In the genomic region with DNA sequence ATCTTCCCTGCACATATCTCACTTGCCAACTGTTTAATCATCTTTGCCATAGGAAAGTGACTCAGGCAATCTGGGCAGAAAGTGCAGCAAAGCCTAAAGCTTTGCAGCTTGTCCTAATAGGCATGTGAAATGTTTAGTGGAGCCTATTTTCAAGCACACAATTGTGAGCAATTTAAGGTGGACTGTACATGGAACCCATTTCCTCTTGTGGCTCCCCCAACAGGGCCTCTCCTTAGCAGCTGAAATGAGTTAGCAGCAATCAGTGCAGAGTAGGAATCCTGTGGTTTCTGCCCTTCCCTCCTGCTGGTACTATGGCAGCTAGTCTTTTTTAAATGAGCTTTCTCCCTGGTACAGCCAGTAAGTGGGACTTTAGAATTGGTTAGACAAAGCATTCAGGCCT, we compare ENCODE assay signal across 25 mouse cellular contexts.
DNase-seq lines count a peak whose midpoint lies in the region; ATAC-seq and TF ChIP-seq lines count a peak whose summit lies in the region.
"Had no signal": no experiment of that assay in that cellular context is flagged by ENCODE, and none has a peak within 500 bp of the region (broad histone marks: within the 10 kb centered on the region; RNA-seq: fewer than 3 reads in every experiment).

No protein-coding gene starts in this region.

- no peaks in the 10 kb centered on the region for H3K9me3 ChIP-seq in hindbrain, embryonic 11.5 days (ENCODE audit: control insufficient read depth, low read length)
- H3K9me3 ChIP-seq in hindbrain, embryonic 13.5 days: no peaks in the 10 kb centered on the region
- H3K9me3 ChIP-seq in embryonic facial prominence, embryonic 10.5 days: no peaks in the 10 kb centered on the region
- no peaks in the 10 kb centered on the region for H3K9me3 ChIP-seq in limb, embryonic 14.5 days (ENCODE audit: control insufficient read depth, low read length)
- H3K9me3 ChIP-seq: forebrain, embryonic 10.5 days; hindbrain, embryonic 10.5 days; limb, embryonic 15.5 days; megakaryocyte, embryonic 14.5 days; neural tube, embryonic 12.5 days had no signal

- peak; percentile 4 for DNase-seq in hindbrain, embryonic 11.5 days (ENCODE audit: low spot score)
- DNase-seq in embryonic facial prominence, embryonic 10.5 days (ENCODE audit: low spot score): peak; percentile 33
- peak; percentile 20 for DNase-seq in limb, embryonic 14.5 days (ENCODE audit: low spot score)
- DNase-seq in heart, postnatal 14 days: no peak
- DNase-seq in MN1 (ENCODE audit: low spot score): no peak
- no peak for DNase-seq in right cerebral cortex, postnatal 36 days (ENCODE audit: low spot score in 2 of 2)
- DNase-seq: cerebellum, adult 9-10 months; heart, adult 11 months; kidney, adult 18-20 months; lung, embryonic 14.5 days; lung, postnatal 36 days; midbrain, embryonic 14.5 days; right cerebral cortex, postnatal 4 days; thymus, postnatal 14 days had no signal

- H3K4me2 ChIP-seq in hindbrain, embryonic 11.5 days (replicated peaks; ENCODE audit: low read depth, low read length): no peak overlapping the region
- no peak overlapping the region for H3K4me2 ChIP-seq in hindbrain, embryonic 13.5 days
- H3K4me2 ChIP-seq in limb, embryonic 14.5 days (replicated peaks; ENCODE audit: low read depth, low read length, severe bottlenecking): no peak overlapping the region
- H3K4me2 ChIP-seq: heart, embryonic 11.5 days; limb, embryonic 15.5 days; lung, embryonic 14.5 days; neural tube, embryonic 12.5 days had no signal

- no peak overlapping the region for H3K9ac ChIP-seq in hindbrain, embryonic 11.5 days (ENCODE audit: low read depth, low read length)
- H3K9ac ChIP-seq in hindbrain, embryonic 13.5 days: no peak overlapping the region
- no peak overlapping the region for H3K9ac ChIP-seq in limb, embryonic 14.5 days (ENCODE audit: low read depth, low read length, severe bottlenecking)
- H3K9ac ChIP-seq: limb, embryonic 15.5 days; liver, embryonic 14.5 days; lung, embryonic 14.5 days; neural tube, embryonic 12.5 days had no signal

- ATAC-seq in hindbrain, embryonic 11.5 days (ENCODE audit: low FRiP score): no peak
- ATAC-seq in hindbrain, embryonic 13.5 days (ENCODE audit: low FRiP score): no peak
- no peak for ATAC-seq in limb, embryonic 14.5 days (ENCODE audit: low FRiP score, low read depth)
- ATAC-seq: CD4-positive, CD25-positive, alpha-beta regulatory T cell, adult 4 months had no signal

- TF ChIP-seq CTCF in embryonic fibroblast, embryonic 13.5 days (IDR thresholded peaks at IDR 0.05; ENCODE audit: borderline replicate concordance, insufficient read depth, low read length): no peak

- no peaks in the 10 kb centered on the region for H3K27me3 ChIP-seq in hindbrain, embryonic 11.5 days (ENCODE audit: control insufficient read depth, insufficient read depth, low read length)
- no peaks in the 10 kb centered on the region for H3K27me3 ChIP-seq in hindbrain, embryonic 13.5 days
- H3K27me3 ChIP-seq in embryonic facial prominence, embryonic 10.5 days (replicated peaks; ENCODE audit: low read depth, poor library complexity, severe bottlenecking): no peaks in the 10 kb centered on the region
- no peaks in the 10 kb centered on the region for H3K27me3 ChIP-seq in limb, embryonic 14.5 days (ENCODE audit: control insufficient read depth, insufficient read depth, low read length)
- H3K27me3 ChIP-seq: limb, embryonic 15.5 days; neural tube, embryonic 12.5 days had no signal

- H3K4me1 ChIP-seq in hindbrain, embryonic 11.5 days (replicated peaks; ENCODE audit: control insufficient read depth, insufficient read depth, low read length): no peaks in the 10 kb centered on the region
- H3K4me1 ChIP-seq in hindbrain, embryonic 13.5 days (replicated peaks): 0 out of 2 replicates have a peak, but pooled peaks cover 6% of the 10 kb centered on the region
- peaks cover 16% of the 10 kb centered on the region for H3K4me1 ChIP-seq in embryonic facial prominence, embryonic 10.5 days
- peaks cover 7% of the 10 kb centered on the region for H3K4me1 ChIP-seq in embryonic fibroblast, embryonic 13.5 days (ENCODE audit: control insufficient read depth, insufficient read depth, low read length)
- H3K4me1 ChIP-seq in limb, embryonic 14.5 days (ENCODE audit: control insufficient read depth, insufficient read depth, low read length): peaks cover 8% of the 10 kb centered on the region; the same call in 1 of the 2 replicates
- H3K4me1 ChIP-seq: hindbrain, embryonic 10.5 days; neural tube, embryonic 12.5 days had no signal

- H3K27ac ChIP-seq in hindbrain, embryonic 11.5 days (ENCODE audit: low read depth, low read length): no peak overlapping the region
- H3K27ac ChIP-seq in hindbrain, embryonic 13.5 days: no peak overlapping the region
- no peak overlapping the region for H3K27ac ChIP-seq in embryonic facial prominence, embryonic 10.5 days (replicated peaks)
- peak overlapping the region; percentile 26; the same call in 1 of the 2 replicates for H3K27ac ChIP-seq in embryonic fibroblast, embryonic 13.5 days (ENCODE audit: insufficient read depth, low read length)
- H3K27ac ChIP-seq in limb, embryonic 14.5 days (replicated peaks; ENCODE audit: low read depth, low read length): no peak overlapping the region
- H3K27ac ChIP-seq: forebrain, embryonic 10.5 days; hindbrain, embryonic 10.5 days; kidney, postnatal 0 days; limb, embryonic 15.5 days; liver, embryonic 14.5 days; neural tube, embryonic 12.5 days had no signal

- intact Hi-C loops in heart, postnatal 14 days (cut with DNase I): no loop called here

- no peak for TF ChIP-seq POLR2A in embryonic fibroblast, embryonic 13.5 days (IDR thresholded peaks at IDR 0.05; ENCODE audit: low read depth, low read length)
- TF ChIP-seq POLR2A in limb, embryonic 14.5 days (IDR thresholded peaks at IDR 0.05; ENCODE audit: borderline replicate concordance, extremely low read depth, insufficient read depth, insufficient read length): no peak

- H3K4me3 ChIP-seq in hindbrain, embryonic 11.5 days (ENCODE audit: low read depth, low read length): no peak overlapping the region
- H3K4me3 ChIP-seq in hindbrain, embryonic 13.5 days: no peak overlapping the region
- no peak overlapping the region for H3K4me3 ChIP-seq in embryonic facial prominence, embryonic 10.5 days
- no peak overlapping the region for H3K4me3 ChIP-seq in embryonic fibroblast, embryonic 13.5 days (ENCODE audit: insufficient read depth, low read length)
- no peak overlapping the region for H3K4me3 ChIP-seq in limb, embryonic 14.5 days (replicated peaks; ENCODE audit: low read length)
- H3K4me3 ChIP-seq: forebrain, embryonic 10.5 days; hindbrain, embryonic 10.5 days; limb, embryonic 15.5 days; megakaryocyte, embryonic 14.5 days; neural tube, embryonic 12.5 days had no signal

- H3K36me3 ChIP-seq in hindbrain, embryonic 11.5 days (ENCODE audit: control insufficient read depth, insufficient read depth, low read length): no peaks in the 10 kb centered on the region
- no peaks in the 10 kb centered on the region for H3K36me3 ChIP-seq in hindbrain, embryonic 13.5 days
- no peaks in the 10 kb centered on the region for H3K36me3 ChIP-seq in embryonic facial prominence, embryonic 10.5 days (replicated peaks)
- no peaks in the 10 kb centered on the region for H3K36me3 ChIP-seq in limb, embryonic 14.5 days (ENCODE audit: control insufficient read depth, insufficient read depth, low read length)
- H3K36me3 ChIP-seq: forebrain, embryonic 10.5 days; hindbrain, embryonic 10.5 days; limb, embryonic 15.5 days; neural tube, embryonic 12.5 days had no signal

Comparison
In these comparisons a context has a peak if more than half of its experiments do, and no peak if none do; other contexts are left out.
1. DNase-seq: peak in hindbrain, embryonic 11.5 days (single experiment), embryonic facial prominence, embryonic 10.5 days (single experiment) and limb, embryonic 14.5 days (single experiment); none in heart, postnatal 14 days (0 of 2), MN1 (single experiment) and right cerebral cortex, postnatal 36 days (0 of 2).